Mouse (Mus musculus): ENCODE results near the gene Chrne.

Gene Chrne

DNA sequence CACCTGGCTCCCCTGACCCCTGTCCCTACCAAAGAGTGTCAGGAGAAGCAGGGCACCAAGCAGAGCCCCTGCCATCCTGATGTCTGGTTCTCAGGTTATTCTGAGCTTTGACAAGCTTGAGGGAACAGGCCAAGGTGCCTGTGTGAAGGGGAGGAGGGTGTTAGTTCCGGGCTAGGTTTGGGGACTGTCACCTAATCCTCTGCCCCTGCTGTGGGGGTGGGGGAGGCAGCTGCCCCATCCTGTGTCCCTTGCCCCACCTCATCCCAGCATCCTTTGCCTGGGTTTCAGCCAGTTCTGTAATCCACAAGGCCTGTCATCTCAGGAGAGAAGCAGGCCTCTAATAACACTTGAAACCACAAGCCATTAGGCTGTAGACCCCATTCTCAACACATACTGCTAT, at the start of gene Chrne:
Chrne (minus strand) TSS at position 116 of the 400 bp plus-strand sequence.
- no peak for DNase-seq (ENCODE audit: low read depth, low spot score)

DNA sequence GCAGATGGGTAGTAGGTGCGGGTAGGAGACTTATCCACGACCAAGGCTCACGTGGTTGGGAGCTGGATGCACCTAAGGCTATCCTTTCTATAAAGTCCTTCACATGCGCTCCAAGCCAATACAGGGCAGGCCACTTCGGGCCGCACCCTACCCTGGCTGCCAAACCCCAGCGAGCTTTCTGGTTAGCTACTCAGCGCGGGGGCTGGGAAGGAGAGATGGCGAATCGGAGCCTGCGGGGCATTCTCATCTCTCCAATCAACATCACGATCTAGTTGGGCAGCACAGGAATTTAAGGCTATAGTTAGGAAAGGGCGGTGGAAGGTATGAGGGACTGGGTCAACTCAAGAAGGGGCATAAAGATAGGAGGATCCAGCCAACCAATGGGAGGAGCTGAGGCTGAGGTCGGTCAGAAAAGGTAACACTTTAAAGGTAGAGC, 49.3 kb upstream of the Chrne start:
- no peak for DNase-seq (ENCODE audit: low read depth, low spot score)

DNA sequence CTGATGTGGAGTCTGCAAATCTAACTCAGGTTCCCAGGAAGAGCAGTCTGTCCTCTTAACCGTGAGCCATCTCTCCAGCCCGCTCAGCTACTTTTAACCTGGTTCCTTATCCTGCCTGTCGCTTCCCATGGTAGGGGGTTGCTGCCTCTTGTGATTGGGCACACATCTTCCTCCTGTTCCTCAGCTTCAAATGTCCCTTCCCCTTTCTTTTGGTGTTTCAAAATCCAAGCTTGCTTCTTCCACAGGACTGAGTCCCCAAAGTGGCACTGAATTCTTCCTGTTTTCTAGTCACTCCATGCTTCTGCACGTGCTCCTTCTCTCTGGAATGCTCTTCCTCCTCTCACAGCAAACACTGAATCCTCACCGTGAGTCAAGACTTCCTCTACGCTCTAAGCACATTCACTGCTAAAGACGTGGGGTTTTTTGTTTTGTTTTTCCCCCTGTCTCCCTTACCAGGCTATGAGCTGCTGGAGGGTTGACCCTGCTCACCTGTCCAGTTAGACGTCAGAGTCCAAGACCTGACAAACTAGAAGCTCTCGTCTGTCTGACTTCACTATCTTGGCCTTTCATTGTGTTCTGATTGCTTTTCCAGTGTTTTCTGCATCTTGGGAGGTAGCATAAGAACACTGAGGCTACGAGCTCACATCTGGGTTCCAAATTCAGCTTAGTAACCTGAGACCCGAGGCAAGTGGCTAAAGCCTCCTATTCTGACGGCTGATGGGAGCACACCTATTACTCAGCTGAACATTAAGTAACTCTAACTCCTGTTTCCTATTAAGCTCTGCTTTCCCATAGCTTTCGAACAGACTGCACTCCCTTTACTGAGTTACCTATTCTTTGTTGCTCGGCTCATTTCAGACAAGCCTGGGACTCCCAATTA, 48.5 kb upstream of the Chrne start:
- DNase-seq (ENCODE audit: low read depth, low spot score), result no peak

DNA sequence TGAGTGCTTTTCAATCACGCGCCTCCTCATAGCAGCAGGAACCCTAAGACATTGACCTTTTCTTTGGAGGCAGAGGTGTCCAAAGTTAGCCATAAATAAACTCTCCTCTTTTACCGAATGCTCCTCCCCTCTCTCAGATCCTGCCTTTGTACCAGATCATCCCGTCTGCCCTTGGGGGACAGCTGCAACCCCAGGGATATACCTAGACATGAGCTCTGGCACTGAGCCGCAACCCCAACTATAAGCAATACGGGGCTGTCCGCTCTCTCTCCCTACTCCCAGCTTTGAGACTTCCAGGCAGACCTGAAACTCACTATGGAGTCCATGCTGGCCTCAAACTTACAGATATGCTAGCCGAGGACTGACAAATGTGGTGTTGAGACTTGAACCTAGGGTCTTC, 47.7 kb upstream of the Chrne start:
- DNase-seq (ENCODE audit: low read depth, low spot score), result no peak

DNA sequence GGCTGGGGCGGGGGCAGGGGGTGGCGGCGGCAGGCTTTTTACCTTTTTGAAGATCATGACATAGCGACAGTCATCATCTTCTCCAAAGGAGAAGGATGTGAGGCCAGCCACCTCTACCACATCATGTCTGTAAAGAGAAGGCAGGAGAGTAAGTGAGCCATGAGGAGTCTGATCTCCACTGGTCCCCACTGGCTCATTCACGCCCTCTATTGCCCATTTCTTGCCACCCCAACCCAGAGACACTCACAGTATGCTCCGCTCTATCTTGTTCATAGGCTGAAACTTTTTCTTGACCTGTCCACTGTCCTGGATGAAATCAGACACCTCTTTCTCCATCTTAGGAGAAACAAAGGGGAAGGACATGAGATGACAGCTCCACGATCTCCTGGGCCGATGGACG, 45.7 kb upstream of the Chrne start:
- DNase-seq (ENCODE audit: low read depth, low spot score), result no peak

DNA sequence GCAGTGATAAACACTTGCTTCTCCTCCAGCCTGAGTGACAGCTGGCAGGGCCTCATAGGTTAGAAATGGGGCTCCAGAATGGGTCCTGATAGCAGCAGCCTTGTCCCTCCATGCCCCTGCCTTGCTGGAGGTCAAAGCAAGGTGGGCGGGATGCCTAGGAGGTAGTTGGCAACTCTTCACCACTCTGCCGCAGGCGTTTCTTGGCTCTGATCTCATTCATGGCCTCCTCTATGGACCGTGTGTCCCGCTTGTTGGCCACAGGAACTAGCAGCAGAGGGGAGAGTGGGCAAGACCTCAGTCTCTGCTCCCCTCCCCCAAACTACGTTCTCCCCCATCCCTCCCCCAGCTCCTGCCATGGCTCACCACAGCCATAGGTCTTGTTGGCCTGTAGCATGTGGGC, 44.9 kb upstream of the Chrne start:
- no peak for DNase-seq (ENCODE audit: low read depth, low spot score)

DNA sequence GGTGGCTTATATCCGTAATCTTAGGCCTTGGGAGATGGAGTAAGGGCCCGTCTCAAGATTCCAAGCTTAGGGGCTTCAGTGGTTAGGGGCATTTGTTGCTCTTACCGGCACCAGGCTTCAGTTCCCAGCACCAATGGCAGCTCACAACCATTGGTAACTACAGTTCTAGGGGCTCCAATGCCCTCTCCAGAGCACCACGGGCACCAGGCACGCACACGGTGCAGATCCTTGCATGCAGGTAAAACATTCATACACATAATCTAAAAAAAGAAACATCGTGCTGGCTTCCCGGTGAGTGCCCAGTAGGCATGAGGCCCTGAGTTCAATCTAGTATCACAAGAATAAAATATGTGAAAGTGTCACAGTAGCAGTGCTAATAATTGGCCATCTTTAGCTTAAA, 44.1 kb upstream of the Chrne start:
- no peak for DNase-seq (ENCODE audit: low read depth, low spot score)

DNA sequence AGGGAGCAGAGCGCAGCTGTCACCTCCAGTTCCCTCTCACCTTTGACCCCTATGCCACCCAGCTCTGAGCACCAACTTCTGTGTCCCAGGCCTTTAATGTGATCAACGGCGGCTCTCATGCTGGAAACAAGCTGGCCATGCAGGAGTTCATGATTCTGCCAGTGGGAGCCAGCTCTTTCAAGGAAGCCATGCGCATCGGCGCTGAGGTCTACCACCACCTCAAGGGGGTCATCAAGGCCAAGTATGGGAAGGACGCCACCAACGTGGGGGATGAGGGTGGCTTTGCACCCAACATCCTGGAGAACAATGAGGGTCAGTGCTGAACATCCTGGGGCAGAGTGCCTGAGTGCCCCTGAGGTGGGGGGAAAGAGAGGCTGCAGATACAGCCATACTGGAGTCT, 41.6 kb upstream of the Chrne start:
- DNase-seq (ENCODE audit: low read depth, low spot score), result no peak

DNA sequence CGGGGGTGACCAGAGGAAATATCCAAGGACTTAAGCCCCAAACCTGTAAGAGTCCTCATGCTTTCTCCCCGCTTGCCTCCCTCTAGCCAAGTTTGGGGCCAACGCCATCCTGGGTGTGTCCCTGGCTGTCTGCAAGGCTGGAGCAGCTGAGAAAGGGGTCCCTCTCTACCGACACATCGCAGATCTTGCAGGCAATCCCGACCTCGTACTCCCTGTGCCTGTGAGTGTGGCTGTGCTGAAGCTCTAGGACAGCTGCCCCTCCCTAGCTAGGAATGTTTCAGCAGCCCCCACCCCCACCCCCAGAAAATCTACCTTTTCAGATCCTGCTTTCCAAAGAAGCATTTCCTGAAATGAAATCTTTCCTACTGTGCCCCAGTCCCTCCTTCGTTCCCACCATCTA, 39.9 kb upstream of the Chrne start:
- no peak for DNase-seq (ENCODE audit: low read depth, low spot score)

DNA sequence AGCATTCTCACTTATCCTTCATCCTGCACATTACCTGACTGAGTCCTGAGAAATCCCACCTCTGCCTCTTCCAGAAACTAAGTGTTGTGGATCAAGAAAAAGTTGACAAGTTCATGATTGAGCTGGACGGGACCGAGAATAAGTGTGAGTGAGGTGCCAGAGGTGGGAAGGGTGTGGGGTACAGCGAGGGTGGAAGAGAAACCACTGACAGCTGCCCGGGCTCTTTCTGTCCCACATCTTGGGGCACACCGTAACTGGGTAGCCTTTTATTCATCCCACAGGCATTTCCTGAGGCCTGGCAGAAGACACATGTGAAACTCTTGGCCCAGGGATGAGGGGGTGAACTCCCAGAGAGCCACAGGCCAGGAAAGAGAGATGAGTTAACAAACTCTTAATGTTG, 39.5 kb upstream of the Chrne start:
- no peak for DNase-seq (ENCODE audit: low read depth, low spot score)

DNA sequence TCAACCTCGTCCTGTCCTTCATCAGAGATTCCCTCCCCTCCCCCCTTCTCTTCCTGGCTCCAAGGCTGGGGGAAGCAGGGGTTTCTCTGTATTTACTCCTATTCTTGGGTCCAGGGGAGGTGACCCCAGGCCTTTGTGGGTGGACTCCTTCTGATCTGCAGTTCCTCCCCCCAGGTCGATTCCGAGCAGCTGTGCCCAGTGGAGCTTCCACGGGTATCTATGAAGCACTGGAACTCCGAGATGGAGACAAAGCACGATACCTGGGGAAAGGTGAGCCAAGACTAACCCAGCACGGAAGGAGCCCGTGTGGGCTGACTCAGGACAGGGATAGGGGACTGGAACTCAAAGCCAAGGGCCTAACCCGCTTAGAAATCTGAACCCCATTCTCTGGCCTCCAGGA, 39.0 kb upstream of the Chrne start:
- DNase-seq (ENCODE audit: low read depth, low spot score), result no peak

DNA sequence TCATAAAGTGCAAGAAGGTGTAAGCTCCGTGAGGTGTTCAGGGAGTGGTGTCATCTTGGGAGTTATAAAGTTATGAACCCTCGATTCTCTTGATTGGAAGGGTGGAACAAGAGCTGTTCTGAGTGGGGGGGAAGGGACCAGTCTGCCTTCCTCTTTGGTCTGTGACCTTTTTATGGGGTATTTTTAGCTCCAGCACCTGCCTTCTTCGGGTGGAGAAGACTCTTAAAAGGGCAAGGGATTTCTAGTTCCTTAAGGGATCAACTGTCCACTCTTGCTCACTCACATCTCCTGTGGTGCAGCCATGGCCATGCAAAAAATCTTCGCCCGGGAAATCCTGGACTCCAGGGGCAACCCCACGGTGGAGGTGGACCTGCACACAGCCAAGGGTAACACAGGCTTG, 38.6 kb upstream of the Chrne start:
- no peak for DNase-seq (ENCODE audit: low read depth, low spot score)

DNA sequence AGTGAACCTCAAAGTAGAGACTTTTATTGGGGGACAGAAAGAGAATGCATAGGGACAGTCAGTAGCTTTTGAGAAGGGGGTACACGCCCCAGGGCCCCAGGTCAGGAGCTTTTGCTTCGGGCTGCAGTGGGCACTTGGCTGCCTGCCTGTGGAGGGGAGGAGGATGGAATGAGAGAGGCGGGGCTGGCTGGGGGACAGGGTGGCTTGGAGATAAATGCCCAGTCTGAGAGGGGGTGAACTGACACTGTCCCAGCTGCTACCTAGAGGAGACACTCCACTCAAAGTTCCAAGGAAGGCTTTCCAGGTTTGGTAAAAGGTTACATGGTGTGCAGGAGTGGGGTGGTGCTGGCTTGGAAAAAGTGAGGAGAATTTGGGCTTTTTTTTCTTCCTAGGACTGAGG, 37.9 kb upstream of the Chrne start, which contains the start of gene Eno3:
Eno3 (plus strand) TSS at position 239 of the 400 bp plus-strand sequence.
- no peak for DNase-seq (ENCODE audit: low read depth, low spot score)

DNA sequence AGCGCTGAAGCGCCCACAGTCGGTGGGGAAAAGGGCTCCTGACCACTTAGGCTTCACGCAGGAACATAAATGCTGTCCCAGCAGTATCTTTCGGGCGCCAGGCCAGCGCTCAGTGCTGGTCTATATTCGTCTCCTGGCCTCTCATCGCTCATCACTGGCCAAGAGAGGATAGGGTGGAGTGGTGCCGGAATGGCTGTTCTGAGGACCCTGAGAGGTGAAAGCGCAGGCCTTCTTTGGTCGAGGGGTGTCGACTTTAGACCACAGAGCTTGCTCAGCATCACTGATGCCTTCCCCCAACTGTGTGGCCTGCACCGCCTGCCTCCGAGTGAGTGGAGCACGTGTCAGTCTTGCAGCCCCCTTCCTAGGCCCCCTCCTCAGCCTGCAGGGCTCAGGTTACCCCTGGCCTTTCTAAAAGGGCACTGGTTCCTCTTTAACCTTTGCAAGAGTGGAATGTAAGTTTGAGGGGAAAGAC, 37.5 kb upstream of the Chrne start:
- DNase-seq (ENCODE audit: low read depth, low spot score), result no peak

DNA sequence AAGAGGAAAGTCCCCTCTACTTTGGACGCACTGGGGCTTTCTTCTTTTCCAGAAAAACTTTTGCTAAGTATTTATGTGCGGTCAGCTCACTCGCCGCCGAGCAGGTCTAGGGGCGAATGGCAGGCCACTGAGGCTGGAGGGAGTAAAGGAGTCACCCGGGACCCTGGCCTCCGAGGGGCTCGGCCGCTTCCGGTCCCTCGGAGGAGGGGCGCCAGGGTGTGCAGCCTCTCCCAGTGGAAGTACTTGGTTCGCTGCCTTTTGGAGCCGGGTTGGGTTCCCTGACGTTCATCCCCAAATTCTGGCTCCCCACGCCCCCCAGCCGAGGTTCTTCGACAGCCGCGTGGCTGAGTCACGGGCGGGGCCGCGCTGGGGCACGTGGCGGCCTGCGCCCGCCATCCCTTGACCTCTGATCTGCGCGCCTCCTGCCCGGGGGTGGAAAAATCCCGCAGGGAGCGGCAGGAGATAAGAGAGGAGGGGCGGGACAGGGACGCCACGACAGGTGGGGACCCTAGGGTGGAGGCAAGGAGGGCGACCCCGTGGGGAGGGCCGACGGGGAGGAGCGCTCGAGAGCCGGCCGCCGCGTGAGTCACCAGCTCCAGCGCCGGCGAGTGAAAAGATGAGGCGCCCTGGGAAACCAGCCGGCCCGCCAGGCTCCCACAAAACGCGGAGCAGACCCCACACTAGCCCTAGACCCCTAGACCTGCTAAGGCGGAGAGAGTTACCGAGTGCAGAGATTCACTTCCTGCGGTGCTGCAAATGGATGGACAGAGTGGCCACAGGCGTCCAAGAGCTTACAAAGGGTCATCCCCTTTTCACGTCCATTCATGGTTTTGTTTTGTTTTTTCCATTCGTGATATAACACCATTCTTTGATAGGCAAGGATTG, 36.8 kb upstream of the Chrne start:
- DNase-seq (ENCODE audit: low read depth, low spot score), result no peak

DNA sequence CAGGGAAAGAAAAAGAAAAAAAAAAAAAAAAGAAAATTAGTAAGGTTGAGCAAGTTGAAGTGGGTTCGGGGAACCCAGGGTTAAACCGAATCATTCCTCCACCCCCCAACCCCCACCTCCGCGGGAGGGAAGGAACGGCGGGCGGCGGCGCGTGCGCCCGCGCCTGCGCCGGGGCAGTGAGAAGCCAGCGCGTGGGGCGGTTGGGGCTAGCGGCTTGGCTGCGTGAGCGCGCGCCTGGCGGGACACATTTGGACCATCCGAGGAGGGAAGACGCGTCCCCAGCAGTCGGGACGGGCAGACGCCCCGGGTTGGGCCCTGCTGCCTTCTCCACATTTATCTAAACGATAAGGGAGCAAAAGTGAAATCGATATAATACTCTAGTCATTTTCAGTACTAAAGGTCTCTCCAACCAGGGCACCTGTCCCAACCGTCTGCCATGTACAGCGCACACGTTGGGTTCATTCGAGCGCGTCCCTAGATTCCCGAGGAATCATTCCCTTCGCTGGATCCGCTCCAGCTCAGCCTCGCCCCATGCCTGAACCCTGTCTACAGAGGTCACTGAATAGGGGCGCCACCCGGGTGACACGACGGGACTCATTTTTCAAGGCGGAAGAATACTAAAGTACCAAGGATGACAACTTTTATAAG, 36.0 kb upstream of the Chrne start:
- peak; percentile 93 for DNase-seq (ENCODE audit: low read depth, low spot score)

DNA sequence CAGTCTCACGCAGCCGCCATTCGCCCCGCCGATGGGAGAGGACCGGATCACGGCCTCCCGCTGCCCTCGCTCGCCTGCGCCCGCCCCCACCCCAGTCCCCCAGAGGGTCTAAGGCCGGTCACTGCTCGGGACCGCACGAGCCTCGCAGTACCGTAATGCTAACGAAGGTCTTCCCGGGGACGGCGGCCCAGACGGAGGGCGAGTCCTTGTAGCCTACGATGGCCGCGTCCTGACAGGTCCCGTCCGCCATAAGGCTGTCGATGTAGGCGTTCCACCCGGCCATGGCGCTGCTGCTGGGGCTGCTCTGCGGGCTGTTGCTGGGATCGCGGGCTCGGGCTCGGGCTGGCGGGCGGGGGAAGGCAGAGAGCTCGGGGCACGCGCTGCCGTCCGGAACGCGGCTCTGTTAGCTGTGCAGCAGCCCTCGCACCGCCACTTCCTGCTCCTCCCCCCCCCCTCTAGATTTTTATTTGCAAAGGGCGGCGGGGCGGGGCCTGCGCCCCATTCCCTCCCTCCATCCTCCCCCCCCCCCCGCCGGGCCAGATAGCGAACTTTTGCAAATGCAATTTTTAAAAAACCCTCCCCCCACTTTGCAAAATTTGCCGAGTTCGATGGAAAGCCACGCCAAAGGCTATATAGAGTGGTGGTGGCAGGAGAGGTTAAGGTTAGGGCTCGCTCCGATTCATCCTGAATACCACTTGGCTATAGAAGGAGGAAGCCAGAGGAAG, 35.3 kb upstream of the Chrne start, which contains the start of gene Pfn1:
Pfn1 (minus strand) TSS at position 447 of the 725 bp plus-strand sequence.
- DNase-seq (ENCODE audit: low read depth, low spot score), result peak; percentile 94

DNA sequence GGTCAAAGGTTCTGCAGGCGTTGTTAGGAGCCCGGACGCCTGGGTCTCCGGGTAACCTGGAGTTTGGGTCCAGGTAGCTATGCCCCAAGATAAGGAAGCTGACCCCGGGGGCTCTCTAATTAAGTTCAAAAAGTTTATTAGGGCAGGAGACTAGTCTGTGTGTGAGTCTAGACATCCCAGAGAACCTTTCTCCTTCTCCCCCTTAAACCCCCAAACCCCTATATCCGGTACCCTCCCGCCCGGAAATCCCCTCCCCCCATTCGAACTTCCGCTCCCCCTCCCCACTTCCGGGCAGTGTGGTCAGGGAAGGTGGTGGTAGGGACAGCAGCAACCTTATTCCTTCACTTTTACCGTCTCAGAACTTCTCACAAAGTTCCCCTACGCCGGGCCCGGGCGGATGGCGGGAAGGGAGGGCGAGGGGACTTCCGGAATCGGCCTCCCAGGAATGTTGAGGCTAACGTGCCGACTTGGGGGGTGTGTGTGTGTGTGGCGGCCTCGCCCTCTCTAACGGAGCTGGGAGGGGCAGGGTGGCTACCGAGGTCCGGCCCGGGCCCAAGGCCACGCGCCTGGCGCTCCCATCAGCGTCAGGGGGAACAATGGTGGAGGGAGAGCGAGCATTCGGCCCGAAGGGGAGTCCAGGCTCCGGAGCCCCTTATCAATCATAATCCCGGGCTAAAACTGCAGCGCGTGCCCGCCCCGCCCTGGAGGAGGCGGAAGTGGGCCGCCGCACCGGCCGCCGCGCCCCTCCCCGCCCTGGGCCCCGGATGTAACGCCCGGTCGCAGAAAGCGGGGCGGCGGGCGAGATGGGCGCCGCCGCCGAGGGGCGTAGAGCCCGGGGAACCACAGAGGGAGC, 34.6 kb upstream of the Chrne start:
- DNase-seq (ENCODE audit: low read depth, low spot score), result peak; percentile 87

DNA sequence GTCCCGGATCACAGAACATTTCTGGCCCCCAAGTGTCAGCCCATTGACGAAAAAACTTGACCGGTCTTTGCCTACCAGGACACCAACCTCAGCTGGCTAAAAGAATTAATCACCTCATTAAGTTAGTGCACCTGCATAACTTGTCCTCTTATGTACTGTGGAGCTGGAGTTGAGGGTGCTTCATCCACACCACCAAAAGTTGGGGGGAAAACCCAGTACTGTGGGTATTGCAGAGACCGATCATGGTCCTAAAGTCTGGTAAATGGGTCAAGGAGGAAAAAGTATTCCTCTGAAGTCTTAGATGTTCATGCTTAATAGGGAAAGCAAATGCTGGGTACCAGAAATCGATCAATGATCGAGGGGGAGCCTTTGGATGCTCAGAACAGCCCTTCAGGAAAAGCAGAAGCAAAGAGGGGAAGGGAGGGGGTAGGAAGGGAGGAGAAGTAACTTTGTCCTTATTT, 33.9 kb upstream of the Chrne start:
- DNase-seq (ENCODE audit: low read depth, low spot score), result no peak
